Mouse (Mus musculus) c-Kit-positive CD71-positive TER-119-negative erythroid progenitor cells, embryonic 14.5 days (primary cell): ENCODE measurements around the gene Chaf1b.
A peak's percentile ranks its signal among the peaks of the same experiment; 100 is the strongest.

Source experiments
- DNase-seq: peaks from one replicate; pipeline ENCODE4 v3.0.0-alpha.2; 2013; ENCODE audit warnings: low read depth

Gene Chaf1b

DNA sequence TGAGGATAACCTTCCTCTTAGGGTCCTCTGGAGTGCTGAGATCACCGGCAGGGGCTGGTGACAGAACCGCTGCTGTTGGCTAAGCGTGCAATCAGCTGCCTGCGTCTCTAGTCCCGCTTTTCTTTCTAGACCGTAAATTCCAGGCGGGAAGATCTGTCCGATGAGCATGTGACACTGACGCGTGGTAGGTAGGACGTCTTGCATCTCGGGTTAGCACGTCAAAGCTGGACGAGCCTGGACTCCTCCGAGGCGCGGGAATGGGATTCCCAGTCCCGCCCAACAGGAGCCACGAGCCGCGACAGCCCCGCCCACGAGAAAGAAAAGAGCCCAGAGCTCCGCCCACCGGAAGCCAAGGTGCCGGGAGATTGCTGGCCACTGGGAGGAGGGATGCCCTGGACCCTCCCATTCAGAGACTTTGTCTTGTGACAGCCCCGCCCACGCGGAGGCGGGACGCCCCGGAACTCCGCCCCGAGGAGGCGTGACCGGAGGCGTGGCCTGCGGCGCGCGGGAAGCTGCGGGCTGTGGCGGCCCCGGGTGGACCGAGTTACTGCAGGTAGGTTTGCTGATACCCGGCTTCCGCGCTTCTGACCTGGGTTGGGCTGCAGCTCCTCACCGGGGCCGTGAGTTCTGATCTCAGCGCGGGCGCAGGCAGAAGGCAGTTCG lies at the start of gene Chaf1b:
TSS of gene Chaf1b (plus strand) at position 479 of the 663 bp plus-strand sequence.
- peak; percentile 97 for DNase-seq

DNA sequence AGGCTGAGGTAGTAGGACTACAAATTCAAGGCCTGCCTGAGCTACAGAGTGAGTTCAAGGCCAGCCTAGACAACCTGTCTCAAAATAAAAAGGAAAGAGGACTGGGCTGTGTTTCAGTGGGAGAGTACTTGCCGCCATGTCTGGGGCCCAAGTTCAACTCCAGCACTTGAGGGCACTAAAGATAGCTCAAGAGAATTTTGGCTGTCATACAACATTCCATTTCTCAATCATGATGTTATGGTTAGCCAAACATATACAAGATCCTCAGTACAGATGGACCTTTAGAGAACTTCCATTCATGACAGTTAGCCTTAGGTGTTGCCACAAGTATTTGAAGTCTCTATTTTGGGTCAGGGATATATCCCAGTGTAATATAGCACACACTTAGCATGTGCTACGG lies 49.6 kb upstream of the Chaf1b start:
- DNase-seq, result no peak

DNA sequence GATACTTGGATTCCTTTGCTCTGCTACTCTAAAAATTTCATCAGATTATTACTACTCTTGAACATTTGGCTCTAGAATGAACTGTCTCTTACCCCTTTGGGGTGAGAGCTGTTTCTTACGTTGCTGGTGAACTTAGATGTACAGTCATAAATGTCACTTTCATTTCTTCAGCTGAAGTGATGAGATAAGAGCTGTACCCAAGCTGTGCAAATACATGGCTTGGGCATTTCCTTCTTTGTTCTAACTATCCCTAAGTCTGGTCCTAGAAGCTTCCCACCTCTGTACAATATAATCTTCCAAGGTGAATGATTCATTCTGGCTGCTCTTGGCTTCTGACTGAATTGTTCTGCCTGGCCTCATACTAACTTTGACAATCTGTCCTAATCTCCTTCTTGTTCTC lies 44.7 kb upstream of the Chaf1b start:
- DNase-seq, result no peak

DNA sequence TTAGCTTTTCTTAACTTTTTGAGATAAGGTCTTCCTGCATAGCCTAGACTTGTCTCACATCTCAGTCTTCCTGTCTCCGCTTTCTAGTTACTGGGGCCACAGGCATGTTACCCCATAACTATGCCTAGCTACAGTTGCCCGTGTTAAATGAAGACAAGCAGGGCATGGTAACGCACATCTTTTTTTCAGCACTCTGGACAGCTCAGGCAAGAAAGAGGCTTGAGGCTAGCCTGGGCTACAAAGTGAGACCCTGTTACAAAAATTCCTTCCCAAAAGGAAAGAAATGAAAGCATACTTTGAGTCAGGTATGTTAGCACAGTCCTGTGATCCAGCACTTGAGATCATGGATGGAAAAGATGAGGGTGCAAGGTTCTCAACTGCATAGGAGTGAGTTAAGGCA lies 33.2 kb upstream of the Chaf1b start:
- DNase-seq, result no peak

DNA sequence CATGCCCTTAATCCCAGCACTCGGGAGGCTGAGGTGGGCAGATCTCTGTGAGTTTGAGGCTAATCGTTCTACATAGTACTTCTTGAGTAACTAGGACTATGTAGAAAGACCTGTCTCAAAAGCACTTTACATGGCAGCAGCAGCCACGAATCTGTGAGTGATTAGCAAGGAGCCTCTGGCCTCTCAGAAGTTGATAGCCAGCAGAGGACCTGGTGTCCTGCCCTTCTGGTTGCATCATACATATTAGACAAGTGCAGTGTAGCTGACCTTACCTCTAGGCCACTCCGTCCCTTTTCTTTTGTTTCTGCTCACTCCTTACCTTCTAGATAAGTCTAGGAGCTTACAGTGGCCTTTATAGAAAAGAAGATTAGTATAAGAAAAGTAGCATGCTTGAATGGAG lies 23.7 kb upstream of the Chaf1b start:
- no peak for DNase-seq

DNA sequence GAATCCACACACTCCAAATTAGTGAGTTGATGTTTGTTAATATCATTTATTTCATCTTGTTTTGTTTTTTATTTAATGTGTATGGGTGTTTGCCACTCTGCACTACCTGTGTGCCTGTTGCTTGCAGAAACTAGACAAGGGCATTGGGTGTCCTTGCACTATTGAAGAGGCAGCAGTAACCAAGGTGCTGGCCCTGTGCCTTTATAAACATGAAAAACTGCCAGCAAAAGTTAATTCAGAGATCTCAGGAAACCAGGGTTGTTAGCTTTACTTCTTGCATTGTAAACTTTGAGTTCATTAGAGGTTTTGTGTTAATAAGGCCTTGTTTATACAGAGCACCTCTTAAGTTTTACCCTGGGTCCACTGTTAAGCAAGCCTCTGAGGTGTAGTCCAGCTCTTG lies 23.0 kb upstream of the Chaf1b start:
- DNase-seq, result no peak

DNA sequence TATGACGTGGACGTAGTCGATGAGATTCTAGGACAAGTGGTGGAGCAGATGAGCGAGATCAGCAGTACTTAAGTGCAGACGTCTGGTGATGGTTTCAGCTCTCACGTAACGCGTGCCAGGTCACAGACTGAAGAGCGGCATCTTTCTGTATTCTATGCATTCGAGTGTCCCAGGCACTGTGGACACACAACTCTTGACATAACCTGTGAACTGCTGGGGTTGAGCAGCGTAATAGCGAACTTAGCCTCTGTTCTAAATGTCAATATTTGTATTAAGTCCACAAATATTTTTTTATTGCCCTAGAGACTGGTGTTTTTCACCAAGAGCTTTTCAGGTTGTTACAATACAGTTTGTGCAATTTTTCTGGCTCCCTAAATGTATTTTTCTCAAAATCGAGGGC lies 8.9 kb upstream of the Chaf1b start:
- DNase-seq, result no peak

DNA sequence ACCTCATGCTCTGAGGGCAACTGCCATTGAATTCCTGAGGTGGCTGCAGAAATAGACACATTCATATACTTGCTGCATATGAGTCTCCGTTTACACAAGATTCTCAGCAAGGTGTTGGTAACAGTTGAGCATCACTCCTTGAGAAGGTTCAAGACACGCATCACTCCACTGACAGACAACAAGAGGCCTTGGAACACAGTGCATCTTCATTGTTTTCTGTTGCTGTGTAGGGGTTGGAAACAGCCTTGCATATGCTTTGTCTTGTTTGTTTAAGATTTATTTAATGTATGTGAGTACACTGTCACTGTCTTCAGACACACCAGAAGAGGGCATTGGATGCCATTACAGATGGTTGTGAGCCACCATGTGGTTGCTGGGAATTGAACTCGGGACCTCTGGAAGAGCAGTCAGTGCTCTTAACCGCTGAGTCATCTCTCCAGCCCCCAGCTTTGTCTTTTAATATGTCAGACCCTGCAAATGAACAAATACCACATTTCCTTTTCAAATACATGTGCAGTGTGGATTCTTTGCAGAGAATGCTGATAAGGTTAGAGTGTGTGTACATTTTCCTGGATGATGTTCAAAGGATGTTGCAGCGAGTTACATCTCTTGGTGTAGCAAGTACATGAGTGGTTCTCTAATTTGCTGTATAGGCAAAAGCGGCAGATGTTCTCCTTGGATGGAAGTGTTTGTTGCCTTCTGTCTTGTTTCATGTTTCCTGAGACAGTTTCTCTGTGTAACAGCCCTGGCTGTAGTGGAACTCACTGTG lies 5.9 kb upstream of the Chaf1b start:
- DNase-seq, result no peak

DNA sequence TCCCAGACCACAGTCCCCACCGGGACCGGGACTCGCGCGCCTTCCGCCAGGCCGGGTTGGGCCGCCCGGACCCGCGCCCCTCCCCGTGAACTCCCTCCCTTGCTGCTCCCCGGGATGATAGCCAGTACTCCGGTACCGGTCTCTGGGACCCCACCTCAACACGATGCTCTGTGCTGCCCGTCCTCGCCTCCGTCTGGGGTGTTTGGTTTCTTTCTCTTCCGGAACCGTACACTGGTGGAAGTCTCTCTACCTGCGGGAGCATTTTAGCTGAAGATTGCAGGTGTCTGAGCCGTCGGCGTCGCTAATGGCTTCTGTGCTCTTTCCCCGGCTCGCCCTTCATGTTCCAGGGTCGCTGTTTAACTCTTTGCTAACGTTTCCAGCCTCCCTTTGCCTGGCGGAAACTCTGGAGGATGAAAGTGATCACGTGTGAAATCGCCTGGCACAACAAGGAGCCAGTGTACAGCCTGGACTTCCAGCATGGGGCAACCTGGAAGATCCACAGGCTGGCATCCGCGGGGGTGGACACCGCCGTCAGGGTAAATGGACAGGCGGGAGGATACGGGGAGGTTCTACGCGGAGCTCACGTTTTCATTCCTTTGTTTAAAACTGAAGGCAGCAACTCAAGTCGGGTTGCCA lies 503 bp downstream of the Chaf1b start:
- DNase-seq, result peak; percentile 20

DNA sequence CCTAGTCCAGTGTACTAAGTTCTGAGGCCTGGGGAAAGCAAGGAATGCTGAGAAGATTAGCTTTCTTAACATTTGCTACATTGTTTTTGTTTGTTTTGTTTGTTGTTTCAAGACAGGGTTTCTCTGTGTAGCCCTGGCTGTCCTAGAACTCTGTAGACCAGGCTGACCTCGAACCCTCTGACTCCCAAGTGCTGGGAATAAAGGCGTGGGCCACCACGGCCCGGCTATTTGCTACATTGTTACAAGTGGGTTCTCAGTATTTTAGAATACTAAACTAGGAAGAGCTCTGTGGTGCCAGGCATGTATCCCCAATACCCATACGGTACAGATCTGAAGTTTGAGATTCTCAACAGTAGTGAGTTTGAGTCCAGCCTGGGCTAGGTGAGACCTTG lies 1.0 kb downstream of the Chaf1b start:
- no peak for DNase-seq

DNA sequence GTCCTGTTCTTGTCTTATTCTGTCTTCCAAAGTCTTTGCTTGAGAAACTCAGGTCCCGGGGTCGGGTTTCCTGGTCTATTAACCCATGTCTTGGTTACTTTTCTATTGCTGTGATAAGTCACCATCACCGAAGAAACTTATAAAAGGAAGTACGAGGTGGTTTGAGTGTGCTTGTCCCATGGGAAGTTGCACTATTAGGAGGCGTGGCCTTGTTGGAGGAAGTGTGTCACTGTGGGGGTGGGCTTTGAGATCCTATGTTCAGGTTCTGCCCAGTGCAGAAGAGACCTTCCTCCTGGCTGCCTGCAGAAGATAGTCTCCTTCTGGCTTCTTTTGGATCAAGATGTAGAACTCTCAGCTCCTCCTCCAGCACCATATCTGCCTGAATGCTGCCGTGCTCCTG lies 4.8 kb downstream of the Chaf1b start:
- no peak for DNase-seq

DNA sequence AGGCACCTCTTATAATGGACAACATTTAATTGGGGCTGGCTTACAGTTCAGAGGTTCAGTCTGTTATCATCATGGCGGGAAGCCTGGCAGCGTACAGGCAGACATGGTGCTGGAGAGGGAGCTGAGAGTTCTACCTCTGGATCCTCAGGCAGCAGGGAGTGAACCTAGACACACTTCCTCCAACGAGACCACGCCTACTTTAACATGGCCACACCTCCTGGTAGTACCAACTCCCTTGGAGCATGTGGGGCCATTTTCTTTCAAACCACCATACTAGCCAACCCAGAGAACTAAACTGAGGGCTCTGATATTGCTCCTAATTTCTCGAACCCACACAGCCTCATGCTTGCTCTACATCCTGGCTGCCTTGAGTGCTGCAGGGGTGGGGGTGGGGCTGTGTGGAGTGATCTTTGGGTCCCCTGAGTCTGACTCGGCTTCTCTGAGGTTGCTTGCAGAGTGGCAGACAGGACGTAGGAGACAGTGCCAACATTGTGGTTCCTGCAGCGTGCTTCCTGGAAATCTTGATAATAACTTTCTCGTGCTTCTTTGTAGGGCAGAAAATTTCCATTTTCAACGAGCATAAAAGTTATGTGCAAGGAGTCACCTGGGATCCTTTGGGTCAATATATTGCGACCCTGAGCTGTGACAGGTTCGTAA lies 7.4 kb downstream of the Chaf1b start:
- no peak for DNase-seq

DNA sequence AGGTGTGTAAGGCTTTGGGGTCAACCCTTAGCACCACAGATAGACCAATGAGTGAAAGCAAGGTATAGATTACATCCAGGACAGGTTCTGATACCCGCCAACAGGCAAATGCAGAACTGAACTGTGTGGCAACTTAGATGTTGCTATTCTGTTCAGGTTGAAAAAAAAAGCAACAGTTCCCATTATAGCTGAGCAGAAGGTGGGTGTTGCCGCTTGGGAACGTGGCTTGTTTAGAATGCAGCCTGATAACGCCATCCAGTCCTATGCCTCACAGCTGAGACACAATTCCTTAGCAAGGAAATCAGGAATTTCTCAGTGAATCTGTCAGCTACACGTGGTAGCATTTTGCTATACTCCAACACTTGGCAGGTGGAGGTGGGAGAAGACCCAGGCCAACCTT lies 9.6 kb downstream of the Chaf1b start:
- no peak for DNase-seq

DNA sequence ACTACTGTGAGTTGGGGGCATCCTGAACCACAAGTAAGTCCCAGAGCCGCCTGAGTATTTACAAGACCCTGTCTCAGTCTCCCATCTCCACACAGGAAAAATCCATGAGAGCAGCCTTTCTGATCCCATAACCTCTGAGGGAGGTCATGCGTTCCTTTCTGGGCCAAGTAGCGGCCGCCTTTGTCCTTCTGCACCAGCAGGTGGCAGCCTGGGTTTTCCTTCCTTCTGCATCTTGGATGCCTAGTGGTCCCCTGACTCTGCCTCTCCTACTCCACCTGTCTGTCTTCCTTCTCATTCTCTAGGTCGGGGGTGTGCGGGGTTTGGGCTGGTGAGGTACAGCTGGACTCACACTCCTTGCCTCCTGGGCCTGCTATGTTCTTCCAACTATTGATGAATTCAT lies 19.3 kb downstream of the Chaf1b start:
- no peak for DNase-seq

DNA sequence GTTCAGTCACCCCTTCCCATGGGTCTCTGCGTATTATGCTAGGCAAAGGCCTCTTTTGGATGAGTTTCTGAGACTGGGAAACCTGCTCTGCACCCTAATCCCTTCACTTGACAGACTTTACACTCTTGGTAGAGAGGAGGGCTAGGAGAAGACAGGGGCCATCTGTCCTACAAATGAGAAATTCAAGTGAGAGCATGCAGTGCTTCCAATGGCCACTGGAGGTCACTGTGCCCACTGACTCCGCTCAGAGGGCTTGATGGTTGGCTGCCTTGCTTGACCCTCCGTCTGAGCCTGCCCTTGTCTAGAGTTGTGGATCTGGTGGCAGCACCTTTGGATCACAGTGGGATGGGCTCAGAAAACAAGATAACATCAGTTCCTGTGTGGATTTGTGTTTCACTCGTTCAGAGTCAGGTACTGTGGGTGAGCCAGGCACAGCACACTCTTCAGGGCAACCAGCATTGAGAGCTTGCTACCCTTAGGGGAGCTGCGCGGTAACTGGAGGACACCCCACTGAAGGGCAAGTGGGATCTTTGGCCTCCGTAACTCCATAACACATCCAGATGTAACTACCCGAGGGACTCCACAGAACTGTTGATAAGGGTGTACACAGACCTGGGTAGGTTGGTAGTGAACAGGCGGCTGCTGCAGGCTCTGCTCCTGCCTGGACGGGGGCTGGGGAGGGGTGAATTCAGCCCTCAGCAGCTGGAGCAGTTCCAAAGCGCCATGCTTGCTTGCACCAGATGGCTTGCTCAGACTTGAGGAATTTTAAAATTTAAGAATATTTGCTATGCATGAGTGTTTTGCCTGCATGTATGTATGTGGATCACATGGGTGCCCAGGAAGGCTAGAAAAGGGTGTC lies 22.7 kb downstream of the Chaf1b start:
- peak; percentile 40 for DNase-seq

DNA sequence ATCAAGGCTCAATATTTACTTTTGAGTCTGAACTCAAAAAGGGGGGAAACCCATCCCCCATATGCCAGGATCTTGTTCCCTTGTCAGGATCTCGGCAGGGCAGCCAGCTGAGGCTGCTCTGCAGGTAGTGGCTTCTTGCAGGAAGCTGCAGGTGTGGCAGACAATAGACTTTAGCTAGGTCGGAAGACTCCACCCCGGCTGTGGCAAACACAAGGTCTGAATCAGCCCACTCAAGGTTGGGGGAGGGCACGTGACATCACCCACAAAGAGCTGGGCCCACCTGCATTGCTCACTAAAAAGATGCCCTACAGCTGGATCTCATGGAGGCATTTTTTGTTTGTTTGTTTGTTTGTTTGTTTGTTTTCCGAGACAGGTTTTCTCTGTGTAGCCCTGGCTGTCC lies 24.1 kb downstream of the Chaf1b start:
- DNase-seq, result no peak

DNA sequence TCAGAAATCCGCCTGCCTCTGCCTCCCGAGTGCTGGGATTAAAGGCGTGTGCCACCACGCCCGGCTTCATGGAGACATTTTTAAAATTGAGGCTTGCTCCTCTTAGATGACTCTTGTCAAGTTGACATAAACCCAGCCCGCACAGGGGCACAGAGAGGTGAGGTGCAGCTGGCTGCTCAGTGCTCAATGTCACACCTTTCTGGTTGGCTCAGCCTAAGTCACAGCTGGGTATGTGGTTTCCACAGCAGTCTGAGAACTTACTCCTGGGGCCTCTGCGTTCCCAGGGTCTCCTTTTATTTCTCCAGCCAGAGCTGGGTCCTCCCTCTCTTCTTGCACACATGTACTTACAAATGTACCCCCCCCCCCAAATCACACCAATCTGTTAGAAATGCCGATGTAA lies 24.5 kb downstream of the Chaf1b start:
- DNase-seq, result no peak

DNA sequence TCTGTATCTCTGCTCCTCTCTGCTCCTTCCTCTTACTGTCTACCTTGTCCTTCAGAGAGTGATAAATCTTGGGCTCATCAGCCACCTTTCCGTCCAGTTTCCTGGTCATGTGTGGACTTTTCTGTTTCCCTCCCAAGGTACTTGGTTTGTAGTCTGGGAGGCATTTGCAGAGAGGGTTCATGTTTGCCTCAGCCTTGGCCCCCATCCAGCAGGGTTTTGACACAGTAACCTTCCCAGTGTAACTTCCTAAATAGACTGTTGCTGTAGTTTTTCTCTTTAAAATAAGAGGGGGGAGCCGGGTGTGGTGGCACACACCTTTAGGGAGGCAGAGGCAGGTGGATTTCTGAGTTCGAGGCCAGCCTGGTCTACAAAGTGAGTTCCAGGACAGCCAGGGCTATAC lies 26.2 kb downstream of the Chaf1b start:
- DNase-seq, result no peak

DNA sequence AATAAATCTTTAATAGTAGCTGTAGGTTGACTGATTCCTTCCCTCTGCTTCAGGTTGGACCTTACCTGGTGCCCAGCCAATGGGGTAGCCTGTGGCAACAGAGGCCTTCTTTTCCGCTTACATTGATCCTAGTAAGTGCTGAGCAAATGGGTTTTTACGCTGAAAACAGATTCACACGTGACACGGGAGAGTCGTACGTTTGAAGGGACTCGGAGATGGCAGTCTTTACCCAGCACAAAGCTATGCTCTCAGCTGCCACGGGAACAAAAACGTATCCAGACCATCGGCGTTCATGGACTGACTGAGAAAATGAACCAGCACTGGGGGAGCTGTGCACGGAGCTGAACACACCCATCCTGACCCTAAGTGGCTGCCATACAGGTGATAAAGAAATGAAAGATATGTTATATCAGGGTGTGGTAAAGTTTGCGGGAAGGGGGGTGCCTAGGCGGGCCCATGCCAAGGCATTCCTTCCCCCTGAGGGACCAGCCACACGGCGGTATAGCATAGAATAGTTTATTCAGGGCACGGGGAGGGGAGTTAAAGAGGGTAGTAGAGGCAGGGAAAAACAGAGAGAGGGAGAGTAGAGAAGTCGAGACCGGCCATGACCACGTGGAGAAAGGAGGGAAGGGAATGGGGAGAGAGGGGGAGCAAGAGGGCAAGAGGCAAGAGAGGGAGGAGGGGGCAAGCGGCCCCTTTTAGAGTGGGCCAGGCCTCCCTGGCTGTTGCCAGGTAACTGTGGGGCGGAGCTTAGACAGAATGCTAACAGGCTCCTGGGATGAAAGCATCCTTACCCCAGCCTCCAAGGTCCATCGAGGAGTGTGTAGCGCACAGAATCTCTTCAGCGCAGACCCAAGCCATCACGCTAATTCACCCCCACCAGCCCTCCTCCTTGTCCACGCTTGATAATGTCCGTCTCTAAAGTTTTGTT lies 27.3 kb downstream of the Chaf1b start:
- DNase-seq, result no peak

DNA sequence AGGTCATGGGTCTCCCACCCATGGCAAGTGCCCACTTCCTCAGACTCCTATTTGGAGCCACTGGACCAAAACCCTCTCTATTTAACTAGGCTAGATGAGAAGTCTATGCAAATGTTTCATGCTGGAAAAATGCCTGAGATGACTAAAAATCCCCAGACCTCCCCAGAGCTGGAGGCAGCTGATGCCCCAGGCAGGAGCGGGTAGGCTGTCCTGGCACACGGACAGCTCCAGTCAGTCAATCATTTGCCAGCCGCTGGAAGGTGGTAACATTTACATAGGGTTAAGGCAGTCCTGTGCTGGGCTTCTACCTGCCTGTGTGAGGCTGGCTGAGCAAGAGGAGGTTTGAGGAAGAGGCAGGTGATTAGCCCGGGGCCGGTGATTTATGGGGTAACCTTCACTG lies 28.5 kb downstream of the Chaf1b start:
- DNase-seq, result no peak

DNA sequence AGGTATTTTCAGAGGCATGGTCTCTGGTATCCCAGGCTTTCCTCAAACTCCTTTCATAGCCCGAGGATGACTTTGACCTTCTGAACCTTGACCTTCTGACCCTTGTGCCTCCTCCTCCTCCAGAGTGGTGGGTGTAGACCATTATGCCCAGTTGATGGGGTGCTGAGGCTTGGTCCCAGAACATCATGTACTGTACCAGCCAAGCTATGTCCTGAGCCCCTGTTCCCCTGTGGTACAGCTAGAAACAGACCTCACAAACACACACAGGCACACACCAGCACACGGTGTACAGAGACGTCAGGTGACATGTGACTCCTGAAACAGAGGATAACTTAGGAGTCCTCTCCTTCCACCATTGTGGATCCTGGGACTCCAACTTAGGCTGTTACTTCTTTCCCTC lies 29.1 kb downstream of the Chaf1b start:
- DNase-seq, result no peak
